Mouse (Mus musculus): ENCODE measurements at regions not wholly inside any gene's neighbourhood (a gene's known extent, or its start where the extent isn't known, plus 50 kb on each side); places are given as distances from the start of the nearest gene placed in this dataset.

DNA sequence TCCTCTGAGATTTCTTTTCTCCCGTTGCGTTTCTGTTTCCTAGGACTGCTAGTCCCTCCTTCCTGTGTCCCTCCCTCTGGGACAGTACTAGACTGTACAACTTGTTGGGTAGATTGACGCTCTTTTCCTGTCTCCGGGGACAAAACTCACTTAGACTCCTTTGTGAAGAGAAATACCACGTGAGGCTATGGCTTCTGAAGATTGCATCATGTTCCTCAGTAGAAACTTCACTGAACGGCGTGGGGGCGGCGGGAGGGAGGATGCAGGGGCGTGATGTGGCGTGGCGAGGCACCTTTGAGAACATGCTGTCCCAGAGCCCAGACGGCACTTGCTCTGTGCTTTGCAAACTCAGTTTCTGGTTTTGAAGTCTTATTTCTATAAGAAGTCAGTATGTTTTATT lies 78.5 kb downstream of the Spata18 start:
- no peak for DNase-seq (ENCODE audit: low read depth)

DNA sequence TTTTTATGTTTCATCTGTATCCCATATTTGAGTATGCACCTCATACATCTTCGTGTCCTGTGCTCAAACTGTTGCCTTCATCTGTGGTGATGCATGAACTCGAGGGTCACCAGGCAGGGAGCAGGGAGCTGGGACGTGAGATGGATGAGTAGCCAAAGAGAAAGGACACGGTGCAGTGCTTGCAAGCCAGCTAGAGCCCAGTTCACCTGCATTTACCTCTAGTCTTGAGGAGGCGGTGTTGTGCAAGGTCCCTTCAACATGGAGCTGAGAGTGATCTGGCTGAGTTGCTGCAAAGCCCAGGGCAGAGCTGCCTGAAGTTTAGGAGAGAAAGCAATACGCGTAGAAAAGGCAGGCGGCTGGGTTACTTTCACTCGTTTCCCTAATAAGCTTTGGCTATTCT lies 80.2 kb downstream of the Spata18 start:
- DNase-seq (ENCODE audit: low read depth): no peak

DNA sequence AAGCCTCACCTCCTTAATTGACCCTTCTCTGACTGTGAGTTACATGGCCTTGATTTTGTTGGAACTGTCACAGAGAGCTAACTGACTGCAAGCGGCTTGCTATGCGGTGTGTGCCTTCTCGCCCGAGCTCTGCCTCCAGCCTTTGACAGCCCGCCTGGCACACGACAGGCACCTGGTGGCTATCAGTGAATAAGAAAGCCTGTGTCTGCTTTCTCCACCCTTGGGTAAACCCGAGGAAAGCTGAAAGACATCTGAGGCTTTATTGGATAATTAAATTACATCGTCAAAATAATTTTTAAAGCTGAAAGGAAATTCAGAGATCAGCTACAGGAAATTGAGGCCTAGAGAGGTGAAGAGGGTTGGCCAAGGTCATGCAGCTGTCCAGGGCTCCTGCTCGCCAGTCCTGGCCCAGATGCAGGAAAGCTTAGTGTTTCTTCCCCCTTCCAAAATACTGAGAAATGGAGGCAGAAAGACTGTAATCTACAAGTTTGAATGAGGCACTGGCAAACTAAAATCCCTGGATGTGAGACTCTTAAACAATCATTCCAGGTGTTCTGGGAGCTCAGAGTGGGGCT lies 80.9 kb downstream of the Spata18 start:
- DNase-seq (ENCODE audit: low read depth): no peak

DNA sequence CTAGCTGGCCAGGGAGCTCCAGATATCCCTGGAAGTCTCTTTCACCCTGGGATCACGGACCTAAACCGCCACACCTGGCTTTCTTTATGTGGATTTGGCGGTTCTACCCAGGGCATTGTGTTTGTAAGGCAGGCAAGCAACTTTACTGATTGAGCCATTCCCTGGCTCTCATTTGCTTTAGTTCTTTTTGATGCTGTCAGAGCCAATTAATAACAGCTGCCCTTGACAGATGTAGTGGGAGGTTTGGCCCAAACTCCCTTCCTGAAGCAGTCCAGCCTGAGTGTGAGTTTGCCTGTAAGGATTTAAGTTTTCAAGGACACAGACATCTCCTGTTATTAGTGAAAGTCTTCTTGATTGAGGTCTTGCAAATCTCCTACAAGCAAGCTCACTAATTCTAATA lies 89.6 kb downstream of the Spata18 start:
- no peak for DNase-seq (ENCODE audit: low read depth)

DNA sequence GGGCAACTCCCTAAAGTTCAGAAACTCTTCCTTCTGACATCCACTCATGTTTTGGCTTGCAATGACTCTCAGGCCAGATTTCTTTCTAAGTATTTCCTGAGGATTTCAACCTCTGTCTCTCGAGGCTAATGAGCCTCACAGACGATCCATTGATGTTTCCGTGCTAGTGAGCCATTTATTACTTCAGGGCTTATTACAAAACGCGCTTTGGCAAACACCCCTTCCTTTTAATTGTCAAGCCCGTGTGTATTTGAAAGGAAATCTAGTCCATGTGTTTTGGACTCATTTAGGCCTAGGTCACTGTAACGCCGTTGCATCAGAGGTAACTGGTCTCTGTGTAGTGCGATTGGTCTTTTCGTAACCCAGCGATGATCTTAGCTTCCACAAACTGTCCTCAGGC lies 90.3 kb downstream of the Spata18 start:
- DNase-seq (ENCODE audit: low read depth): no peak

DNA sequence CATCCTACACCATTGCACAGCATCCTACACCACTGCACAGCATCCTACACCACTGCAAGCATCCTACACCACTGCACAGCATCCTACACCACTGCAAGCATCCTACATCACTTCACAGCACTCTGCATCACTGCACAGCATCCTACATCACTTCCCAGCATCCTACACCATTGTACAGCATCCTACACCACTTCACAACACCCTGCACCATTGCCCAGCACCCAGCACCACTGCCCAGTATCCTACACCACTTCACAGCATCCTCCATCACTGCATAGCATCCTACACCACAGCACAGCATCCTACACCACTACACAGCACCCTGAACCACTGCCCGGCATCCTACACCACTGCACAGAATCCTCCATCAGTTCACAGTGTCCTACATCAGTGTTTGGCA lies 92.8 kb downstream of the Spata18 start:
- DNase-seq (ENCODE audit: low read depth): no peak

DNA sequence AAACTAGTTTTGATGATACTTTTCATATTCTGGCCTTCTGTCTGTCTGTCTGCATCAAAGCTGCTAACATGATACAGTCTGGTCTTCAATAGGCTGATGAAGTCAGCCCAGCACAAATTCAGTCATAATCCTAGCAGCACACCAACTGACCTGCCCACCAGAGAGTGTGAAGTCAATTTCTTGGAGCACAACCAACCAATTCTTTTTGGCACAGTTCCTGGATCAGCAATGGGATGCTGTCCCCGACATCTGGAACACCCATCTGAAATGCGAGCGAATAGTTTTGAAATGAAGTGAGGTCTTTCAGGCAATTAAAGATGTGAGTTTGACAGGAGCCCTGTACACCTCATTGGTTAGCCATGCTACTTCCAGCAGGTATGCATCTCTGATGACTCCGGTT lies 98.6 kb downstream of the Spata18 start:
- no peak for DNase-seq (ENCODE audit: low read depth)

DNA sequence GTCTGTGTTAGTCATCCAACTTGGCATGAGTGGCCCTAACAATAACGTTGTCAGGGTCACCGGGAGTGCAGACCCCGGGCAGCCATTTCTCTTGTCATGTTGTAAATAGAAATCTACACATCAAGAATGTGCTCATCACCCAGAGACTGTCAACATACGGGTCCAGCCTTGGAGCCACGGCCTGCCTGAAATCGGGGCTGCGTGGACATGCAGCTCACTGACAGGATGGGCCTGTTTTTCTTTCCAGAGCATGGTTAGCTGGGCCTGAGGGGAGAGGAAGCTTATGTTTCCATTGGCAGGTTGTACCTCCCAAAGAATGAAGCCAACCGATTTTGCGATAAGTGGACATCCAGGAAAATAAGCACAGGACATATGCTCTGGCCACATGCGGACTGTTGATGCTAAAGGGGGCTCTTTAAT lies 101.1 kb downstream of the Spata18 start:
- DNase-seq (ENCODE audit: low read depth): peak; percentile 14

DNA sequence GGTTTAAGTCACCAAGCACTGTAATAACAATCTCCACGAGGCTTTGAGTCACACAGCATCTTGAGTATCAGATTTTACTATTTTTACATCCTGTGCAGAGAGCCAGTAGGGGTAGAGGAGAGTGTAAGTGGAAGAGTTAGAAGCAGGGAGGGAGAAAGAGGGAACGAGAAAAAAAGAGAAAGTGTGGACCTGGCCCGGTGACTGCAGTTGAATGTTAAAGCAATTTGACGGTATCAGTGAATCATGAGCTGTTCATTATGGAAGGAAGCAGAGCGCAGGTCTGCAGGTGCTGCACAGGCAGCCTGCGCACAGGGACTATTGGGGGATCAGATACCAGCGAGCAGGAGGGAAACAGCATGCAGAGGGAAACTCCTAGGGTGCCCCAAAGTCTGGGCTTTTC lies 102.6 kb downstream of the Spata18 start:
- no peak for DNase-seq (ENCODE audit: low read depth)

DNA sequence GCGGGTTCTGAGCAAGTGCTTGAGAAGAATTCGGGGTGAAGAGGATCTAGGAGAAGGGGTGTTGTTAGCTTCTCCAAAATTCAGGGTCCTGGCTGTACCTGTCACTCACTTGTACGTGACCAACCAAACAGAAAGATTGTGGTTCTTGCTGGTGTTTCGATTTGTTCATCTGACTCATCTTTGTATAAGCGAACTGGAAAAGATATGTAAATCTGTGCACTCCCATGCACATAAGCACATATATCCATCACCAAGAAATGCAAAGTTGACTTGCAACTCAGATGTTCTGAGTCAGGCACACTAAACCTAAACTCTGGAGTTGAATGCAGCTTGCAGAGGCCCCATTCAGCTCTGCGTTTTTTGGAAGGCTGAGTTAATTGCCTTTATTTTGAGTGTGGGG lies 107.4 kb downstream of the Spata18 start:
- no peak for DNase-seq (ENCODE audit: low read depth)

DNA sequence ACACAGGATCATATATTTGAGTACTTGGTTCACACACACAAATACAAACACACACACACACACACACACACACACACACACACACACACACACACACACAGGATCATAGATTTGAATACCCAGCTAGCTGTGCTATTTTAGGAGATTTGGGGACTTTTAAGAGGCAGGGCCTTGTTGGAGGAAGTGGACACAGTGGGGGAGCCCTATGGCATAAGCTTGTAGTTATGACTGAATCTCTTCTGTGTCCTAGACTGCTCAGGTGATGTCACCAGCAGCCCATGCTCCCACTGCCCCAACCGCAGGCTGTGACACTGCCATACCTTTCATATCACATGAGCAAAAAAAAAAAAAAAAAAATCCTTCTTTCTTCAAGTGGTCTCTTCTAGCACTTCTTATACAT lies 110.1 kb downstream of the Spata18 start:
- no peak for DNase-seq (ENCODE audit: low read depth)

DNA sequence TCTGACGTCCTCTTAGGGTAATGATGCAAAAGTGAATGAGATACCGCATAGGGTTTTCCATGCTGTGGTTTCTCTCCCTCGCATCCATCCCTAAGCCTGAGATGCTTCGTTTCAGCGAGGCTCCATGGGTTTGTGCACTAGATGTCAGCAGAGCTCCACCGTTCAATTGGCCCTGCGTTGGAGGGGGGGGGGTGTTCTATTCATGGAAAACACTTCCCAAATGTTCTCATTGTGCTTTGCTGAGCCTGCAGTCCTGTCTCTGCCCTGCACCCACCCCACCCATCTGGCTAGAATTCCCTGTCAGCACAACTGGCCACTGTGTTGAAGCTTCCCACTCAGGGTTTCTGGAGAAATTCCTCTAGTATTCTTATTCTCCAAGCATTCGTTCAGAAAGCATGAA lies 110.5 kb downstream of the Spata18 start:
- DNase-seq (ENCODE audit: low read depth): peak; percentile 65

DNA sequence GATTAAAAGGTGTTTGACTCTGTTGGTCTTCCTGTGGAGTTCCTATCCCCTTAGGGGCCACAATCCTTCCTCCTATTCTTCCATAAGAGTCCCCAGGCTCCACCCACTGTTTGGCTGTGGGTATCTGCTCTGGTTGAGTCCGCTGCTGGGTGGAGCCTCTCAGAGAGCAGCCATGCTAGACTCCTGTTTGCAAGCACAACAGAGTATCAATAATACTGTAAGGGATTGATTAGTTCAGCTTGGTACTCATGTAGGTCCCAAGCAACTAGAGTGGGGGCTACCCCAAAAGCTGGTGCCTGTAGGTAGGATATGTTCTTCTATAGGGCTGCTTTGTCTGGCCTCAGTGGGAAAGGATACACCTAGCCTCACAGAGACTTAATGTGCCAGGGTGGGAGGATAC lies 113.0 kb downstream of the Spata18 start:
- no peak for DNase-seq (ENCODE audit: low read depth)

DNA sequence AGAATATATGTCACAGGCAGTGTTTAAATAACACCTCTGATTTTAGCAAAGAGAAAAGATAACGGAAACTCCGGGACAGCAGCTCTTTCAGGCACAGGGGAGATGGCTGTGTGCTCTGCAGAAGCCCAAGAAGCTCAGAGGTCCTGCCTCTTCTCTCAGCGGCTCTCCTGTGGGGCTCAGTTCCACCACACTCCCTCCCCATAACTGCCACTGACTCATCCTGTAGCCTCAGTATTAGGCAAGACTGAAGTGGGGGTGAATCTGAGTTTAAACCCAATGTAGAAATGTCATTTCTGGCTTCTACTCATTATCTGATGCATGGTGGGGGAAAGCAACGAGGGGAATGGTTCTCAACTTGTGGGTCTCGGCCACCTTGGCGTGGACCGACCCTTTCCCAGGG lies 114.3 kb downstream of the Spata18 start:
- peak; percentile 38 for DNase-seq (ENCODE audit: low read depth)

DNA sequence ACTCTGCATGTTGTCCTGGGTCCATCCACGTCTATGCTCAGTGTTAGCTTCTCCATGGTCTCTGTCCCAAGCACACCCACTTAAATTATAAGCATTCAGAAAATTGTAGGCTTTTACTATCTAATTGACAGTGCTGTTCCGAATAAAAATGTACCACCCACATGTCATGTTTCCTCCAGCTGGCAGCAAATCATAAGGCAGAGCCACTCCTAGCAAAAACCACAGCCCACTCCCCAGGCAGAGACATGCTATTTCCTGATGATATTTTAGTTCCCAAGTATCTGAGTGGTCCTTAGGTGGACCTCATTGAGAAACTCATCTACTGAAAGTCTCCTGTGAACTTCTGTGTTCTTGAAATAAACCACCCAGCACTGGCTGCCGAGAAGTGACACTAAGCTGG lies 117.1 kb downstream of the Spata18 start:
- DNase-seq (ENCODE audit: low read depth): no peak

DNA sequence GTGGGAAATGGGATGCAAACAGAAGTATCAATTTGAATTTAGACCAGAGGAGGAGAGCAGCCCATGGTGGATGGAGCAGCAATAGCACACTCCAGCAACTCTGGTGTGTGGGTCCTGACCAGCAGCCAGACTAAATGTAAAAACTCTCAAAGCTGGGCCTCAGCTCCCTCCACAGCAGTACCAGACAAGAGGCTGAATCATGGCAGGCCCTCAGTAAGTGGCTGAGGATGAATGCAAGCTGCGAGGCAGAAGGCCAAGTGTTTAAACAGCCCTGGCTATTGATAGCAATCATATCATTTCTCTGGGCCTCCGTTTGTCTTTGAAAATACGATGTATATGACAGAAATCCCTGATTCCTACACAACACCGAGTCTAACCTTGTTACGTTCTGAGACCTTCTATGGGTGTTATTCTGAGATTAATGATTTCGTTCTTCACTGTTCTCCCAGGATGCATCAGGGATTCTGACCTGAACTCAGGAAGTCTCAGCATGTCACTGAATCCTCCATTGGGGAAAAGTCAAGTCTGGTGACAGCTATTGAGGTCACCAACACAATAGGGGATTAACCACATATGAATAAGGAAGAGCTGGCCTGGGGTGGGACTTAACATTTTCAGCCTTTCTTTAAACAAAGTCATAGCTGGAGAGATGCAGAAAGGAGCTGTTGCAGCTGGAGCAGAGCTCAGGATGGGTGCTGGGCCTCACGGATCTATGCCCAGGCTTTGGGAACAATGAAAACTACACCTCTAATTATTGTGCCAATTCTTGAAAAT lies 124.8 kb downstream of the Spata18 start:
- DNase-seq (ENCODE audit: low read depth): no peak

DNA sequence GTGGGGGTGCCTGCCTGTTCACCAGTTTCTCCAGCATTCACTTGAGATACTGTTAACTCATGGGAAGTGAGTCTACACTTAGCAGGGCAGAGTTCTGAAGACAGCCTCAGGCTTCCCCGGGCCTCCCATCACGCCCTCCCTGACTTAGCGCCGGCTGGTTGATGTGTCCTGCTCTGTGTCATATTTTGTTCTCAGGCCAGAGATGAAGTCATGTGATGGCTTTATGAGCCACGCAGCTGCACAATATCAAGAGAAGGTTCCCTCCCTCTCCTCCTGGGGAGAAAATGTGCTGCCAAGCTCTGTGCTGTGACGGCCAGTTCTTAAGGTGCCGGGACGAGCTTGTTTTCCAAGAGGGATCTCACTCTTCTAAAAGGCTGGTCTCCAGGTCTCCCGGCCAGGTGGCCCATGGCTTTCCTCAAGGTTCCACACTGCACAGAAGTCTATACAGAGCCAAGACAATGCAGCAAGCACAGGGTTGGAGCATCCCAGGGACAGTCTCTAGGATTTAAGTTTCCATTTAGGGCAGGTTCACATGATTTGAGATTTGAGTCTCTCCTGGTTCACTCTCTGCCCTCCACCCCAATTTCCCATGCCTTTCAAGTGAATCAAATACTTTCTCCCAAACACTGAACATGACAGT lies 126.2 kb downstream of the Spata18 start:
- DNase-seq (ENCODE audit: low read depth): no peak

DNA sequence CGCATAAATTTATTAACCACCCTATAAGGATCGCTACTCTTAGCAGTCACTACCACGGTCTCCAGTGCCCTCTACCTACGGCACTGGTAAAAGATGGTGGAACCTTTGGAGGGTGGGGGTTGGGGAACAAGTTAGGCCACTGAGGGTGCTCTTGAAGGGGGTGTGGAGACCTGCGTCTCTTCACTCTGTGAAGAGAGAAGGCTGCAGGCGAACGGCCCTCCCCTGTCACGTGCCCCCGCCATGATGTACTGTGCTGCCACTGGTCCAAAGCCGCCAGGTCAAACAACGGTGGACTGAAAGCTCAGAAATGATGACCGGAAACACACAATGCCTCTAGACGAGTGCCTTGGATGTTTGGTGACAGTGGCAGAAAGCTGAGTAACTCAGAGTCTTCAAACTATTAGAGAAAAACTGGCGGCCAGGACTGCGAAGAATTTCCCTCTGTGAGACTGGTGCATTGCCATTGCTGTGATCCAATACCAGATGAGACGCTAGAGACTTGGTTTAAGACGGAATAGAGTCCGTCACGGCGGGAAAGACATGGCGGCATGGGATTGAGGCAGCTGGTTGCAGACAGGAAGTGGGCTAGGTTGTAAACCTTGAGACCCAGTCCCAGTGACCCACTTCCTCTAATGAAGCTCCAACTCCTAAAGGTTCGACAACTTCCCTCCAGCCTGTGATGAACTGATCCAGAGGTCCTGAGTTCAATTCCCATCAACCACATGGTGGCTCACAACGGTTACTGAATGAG lies 130.2 kb downstream of the Spata18 start:
- DNase-seq (ENCODE audit: low read depth): no peak

DNA sequence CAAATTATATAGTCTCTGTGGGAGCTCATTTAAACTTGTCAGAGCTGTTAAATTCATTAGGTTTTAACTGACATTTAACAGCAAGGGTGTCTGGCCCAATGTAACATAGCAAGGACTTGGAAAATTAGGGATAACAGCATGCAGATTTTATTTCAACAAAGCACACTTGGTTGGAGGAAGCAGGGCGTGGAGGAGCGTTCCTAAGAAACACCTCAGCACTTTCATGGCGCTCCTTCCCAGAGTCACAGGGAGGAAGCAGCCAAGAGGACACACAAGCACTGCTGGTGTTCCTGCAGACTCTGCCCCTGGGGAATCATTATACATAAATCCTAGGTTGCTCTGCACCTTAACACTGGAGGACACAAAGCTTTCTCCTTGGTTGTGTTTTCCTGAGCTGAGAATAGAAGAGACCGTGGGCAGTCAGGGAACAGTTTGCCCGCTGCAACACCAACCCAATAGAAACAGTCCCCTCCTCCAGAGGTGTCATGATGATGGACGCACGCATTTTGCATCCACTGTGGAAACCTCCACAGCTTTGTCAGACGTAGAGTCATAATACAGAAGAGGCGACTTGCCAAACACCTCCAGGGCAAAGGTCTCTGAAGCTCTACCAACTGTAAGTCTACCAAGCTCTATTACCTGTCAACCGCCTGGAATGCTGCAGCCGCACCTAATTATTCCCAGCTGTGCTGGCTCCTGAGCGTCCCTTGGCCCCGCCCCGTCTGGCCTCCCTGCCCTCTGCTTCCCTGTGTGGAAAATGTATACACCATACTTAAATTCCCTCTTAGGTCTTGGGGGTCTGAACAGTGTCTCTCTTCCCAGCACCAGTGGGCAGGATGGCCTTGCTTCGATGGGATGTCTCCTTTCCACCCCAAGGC lies 131.3 kb downstream of the Spata18 start:
- peak; percentile 63 for DNase-seq (ENCODE audit: low read depth)

DNA sequence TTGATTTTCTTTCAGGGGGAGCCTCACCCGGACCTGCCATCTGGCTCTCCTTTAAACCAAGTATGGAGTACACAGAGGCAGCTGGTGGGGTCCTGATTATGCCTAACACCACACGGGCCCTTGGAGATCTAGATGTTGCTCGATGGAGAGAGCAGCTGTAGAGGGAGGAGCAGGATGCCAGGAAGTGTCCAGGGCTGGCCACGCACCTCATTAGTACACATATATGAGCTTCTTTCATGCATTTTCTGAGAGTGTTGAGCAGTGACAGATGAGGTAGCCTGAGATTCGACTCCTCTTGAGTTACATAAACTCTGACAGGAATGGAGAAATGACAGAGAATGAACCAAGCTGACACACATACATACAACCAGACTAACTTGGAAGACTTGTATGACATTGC lies 136.1 kb downstream of the Spata18 start:
- DNase-seq (ENCODE audit: low read depth): no peak

DNA sequence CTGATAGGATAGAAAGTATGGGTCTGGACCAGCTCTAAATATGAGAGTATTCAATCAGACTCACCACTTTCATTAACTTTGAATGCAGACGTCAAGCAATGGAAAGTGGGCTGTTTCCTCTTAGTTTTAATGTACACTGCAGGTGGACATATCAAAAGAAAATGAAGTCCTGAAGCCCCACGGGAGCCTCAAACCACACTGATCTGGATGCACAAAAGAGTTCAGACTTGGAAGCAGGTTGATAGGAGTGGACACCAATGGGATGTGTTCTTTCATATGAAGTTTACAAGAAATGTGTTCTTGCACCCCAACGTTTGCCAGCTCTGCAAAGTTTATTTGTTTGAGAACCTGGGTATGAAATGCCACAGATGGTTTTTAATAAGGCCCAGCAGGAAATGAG lies 141.0 kb downstream of the Spata18 start:
- DNase-seq (ENCODE audit: low read depth): no peak

DNA sequence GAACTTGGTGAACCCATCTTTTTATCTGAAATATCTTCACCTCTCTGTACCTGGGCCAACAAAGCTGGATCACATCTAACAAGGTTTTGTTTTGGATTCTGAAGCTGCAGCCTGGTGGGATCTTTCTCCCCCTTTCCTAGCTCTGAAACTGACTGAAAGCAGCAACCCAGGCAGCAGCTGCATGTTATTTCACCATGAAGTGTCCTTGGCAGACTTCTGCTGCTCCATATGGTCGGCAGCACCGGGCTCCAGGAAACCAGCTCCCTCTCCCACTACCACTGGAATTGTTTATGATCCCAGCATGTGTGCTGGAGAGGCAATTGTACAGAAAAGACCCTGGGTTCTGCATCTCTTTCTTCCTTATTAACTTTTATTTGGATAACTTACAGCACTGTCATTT lies 145.0 kb downstream of the Spata18 start:
- DNase-seq (ENCODE audit: low read depth): no peak

Measured in NIH3T3 (cell line).